Mouse (Mus musculus) megakaryocyte, embryonic 14.5 days (primary cell): ENCODE data around the gene Syne4.

ENCODE experiments used
- FLI1 ChIP-seq: IDR thresholded peaks from 2 replicates; pipeline ENCODE4 v1.6.1; 2012; ENCODE audit warnings: low read length, inconsistent platforms, mixed read lengths
- GATA1 ChIP-seq: IDR thresholded peaks from 3 replicates; pipeline ENCODE4 v1.6.1; 2012; ENCODE audit warnings: mixed read lengths, low read length, inconsistent platforms, borderline replicate concordance

DNA sequence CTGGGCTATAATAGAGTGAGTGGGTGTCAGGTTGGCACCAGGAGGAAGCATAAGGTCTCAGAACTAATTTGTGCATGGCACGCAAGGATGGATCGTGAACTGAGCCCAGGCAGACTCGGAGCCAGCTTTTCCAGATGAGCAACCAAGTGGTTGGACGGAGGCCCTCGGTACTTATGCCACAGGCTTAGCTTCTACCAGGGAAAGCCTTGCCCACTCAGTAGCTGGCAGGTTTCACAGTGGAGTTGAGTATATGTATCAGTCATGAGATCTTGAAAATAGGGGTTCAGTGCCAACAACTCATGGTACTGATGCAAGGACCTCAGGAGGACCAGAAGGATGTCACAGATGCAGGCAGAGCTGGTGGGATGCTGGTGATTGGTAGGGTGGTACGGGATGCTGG lies 21.1 kb downstream of the Syne4 start:
- TF ChIP-seq GATA1 (no peak), FLI1 (no peak)
